Mouse (Mus musculus) cerebellum, adult 8-10 months (tissue): Measurements from ENCODE around the gene Gm960.

Experiments
- DNase-seq: peaks from one replicate; pipeline ENCODE4 v3.0.0; 2022

Gm960 gene

DNA sequence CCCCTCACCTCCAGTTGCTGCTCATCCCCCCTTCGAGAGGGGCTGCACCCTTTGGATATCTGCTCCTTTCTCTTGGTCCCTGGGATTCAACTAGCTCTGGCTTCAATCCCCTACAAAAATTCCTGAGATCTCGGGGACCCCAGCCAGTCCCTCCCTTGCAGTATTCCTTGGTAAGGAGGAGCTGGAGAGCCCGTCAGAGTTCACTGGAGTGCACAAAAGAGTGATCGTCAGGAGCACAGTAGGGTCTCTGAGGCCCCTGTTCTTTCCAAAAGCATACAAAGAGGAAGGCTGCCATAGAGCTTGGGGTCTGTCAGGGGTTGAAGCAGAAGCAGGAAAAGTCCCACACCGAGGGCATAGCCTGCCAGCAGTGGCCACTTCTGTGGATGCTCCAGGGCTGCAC is 75.7 kb downstream of the Gm960 start:
- peak; percentile 12 for DNase-seq

DNA sequence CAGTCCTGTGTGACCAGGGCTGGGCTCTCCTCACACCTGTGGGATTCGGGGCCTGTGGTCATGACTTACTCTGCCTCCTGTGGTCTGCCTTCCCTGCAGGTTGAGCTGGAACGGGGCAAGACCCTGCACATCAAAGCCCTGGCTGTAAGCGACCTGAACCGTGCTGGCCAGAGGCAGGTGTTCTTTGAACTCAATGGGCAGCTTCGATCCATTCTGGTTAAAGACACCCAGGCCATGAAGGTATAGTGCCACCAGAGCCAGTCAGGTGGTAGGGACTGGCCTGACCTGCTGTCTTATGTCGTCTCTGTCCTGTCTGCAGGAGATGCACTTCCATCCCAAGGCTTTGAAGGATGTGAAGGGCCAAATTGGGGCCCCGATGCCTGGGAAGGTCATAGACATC is 77.7 kb downstream of the Gm960 start:
- no peak for DNase-seq

GRCm38 (mm10) chr19:4619461-4619860 is 79.0 kb downstream of the Gm960 start:
- peak; percentile 23 for DNase-seq

DNA sequence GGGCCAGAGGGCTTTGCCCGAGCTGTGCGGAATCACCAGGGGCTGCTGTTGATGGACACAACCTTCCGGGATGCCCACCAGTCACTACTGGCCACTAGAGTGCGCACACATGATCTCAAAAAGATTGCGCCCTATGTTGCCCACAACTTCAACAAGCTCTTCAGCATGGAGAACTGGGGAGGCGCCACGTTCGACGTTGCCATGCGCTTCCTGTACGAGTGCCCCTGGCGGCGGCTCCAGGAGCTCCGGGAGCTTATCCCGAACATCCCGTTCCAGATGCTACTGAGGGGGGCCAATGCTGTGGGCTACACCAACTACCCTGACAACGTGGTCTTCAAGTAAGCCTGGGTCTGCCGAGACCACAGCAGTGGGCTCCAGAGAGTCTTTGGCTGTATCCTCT is 80.3 kb downstream of the Gm960 start:
- peak; percentile 13 for DNase-seq

GRCm38 (mm10) chr19:4616546-4616945 is 81.9 kb downstream of the Gm960 start:
- DNase-seq, result peak; percentile 40

DNA sequence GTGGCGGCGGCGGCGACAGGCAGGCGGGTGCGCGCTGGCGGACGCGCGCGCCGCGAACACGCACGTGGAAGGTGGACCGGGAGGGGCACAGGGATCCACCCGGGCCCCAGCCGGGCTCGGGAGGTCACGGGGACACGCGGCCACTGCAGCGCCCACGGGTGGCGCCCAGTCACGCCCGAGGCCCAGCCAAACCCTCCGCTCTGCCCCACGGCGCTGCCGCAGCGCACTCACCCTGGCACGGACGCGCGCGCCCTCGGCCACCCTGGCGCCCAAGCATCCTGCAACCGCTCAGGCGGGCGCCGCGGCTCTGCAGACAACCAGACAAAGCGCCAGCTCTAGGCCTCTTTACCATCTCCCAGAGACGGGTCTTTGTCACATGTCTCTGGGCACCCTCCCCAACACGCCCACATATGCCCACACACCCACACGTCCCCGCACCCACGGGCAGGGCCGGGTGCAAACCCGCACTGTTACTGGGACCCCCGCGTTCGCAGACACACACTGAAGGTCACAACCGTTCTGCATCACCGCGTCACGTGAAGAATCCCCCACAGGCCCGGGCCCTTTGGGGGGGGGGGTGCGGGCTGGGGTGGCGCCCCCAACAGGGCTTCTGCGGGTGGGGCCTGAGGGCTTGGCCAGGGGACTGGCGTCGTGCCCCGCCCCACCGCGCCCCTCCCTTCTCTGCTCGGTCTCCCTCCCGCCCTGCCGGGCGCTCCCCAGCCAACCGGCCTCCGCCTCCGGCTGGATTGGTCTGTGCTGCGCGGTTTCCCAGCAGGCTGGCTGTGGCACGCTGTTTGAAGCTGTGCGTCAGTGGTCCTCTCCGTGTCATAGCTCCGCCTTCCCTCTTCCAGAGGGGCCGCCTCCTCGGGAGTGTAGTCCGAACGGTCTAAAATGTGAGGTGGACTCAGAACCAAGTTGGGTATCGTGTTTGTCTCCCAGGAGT is 83.0 kb downstream of the Gm960 start, which contains the start of gene Lrfn4:
Gene Lrfn4, minus strand, starts transcription at position 517 of the 943 bp plus-strand sequence.
- DNase-seq, result peak; percentile 81

- DNase-seq, result no peak
Measured at GRCm38 (mm10) chr19:4614305-4615150, 83.9 kb downstream of the Gm960 start.

- peak; percentile 46 for DNase-seq
Measured at GRCm38 (mm10) chr19:4613464-4614304, 84.8 kb downstream of the Gm960 start.

DNA sequence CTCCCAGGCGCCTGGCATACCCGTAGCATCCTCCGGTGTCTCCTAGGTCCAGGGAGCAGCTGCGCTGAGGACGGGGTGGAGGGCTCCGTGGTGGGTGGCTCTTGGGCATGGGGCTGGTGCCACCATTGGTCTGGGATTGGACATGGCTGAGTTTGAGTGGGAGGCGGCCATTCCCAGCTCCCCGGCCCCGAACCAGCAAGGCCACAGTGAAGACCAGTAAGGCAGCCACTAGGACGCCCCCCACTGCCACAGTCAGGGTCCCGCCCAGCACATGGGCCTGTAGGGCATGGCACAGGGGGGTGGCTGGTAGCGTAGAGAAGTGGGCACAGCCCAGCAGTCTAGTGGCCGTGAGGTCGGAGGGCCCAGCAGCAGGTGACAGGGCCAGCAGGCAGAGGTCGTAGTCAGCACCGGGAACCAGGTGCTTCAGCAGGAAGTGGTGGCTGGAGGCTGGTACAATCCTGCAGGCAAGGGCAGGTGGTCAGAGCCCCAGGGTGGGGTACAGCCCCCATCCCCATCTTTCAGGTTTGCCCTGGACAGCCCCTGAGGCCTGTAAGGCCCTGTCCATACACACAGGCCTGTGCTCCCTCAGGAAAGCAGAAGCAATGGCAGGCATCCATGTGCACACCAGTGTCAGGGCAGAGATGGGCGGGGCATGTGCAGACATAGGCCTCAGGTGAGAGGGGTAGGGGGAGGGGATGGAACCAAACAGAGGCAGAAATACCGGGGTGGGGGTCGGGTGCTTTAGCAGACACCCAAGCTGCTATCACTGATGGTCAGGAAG is 86.1 kb downstream of the Gm960 start:
- DNase-seq, result peak; percentile 33

DNA sequence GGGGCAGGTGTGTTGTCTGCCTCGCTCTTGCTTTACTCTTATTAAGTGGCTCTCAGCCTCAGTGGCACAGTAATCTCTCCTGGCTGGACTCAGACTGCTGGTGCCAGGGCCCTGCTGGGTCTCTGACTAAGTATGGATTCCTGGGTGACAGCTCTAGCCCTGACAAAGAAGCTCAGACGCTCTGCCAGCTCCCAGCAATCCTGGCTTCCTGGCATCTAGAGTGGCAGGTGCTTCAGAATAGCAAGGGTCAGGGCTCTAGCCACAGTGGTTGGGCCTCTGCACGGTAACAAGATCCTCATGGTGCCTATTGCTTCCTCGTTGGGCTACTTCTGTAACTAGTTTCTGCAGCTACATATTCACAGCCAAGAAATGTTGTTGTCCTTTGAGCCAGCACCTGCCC is 88.4 kb downstream of the Gm960 start:
- DNase-seq, result no peak

- DNase-seq, result no peak
Measured at GRCm38 (mm10) chr19:4608511-4608910, 90.0 kb downstream of the Gm960 start.

- no peak for DNase-seq
Measured at GRCm38 (mm10) chr19:4607406-4607805, 91.1 kb downstream of the Gm960 start.

DNA sequence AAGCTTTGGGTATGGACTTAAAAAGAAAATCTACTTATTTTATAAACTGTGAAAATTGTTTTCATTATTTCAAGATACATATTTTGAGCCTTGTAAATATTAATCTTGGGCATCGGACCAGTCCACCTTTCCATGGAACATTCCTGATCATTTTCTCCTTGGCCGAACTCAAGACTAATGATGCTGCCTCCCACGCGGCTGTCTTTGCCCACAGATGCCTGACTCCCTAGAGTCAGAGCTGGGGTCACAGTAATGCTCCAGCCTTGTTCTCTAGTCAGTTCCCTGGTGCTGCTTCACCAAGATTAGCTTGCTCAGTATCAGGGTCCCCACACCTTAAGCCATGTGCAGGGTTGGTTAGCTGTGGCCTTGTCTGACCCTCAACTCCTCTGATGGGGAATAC is 92.8 kb downstream of the Gm960 start:
- no peak for DNase-seq

GRCm38 (mm10) chr19:4603801-4604723 is 94.4 kb downstream of the Gm960 start:
- peak; percentile 42 for DNase-seq

- DNase-seq, result no peak
Measured at GRCm38 (mm10) chr19:4602459-4602858, 96.0 kb downstream of the Gm960 start.

- no peak for DNase-seq
Measured at GRCm38 (mm10) chr19:4596071-4596470, 102.4 kb downstream of the Gm960 start.

GRCm38 (mm10) chr19:4593792-4594522 is 104.5 kb downstream of the Gm960 start:
- DNase-seq, result no peak

GRCm38 (mm10) chr19:4590025-4590424 is 108.4 kb downstream of the Gm960 start:
- no peak for DNase-seq

DNA sequence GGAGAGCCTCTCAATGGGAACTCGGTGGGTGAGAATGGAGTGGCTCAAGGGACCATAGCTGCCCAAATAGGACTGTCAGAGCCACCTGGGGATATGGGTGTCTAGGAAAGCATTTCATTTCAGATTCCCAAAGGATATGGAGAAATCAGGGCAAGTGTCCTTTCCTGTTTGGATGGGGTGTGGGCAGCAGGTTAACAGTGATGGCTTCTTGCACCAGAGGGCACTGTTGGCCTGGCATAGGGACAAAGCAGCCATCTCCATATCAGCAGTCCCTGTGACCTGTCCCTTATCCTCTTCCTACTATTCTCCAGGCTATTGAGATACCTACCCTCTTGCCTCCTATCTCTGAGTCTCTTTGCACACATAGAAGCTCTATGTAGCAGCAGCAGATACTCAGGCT is 109.4 kb downstream of the Gm960 start:
- DNase-seq, result peak; percentile 20

GRCm38 (mm10) chr19:4588430-4588829 is 110.0 kb downstream of the Gm960 start:
- DNase-seq, result no peak
